Mouse (Mus musculus): ENCODE results near the gene Adamts13.

Gene Adamts13

GRCm38 (mm10) chr2:27038596-27038995 lies 65.4 kb downstream of the Adamts13 start:
- peak; percentile 73 to 83 for DNase-seq

- no peak for DNase-seq
These were observed 66.1 kb downstream of the Adamts13 start for GRCm38 (mm10) chr2:27039286-27039685.

GRCm38 (mm10) chr2:27042131-27042844 lies 69.1 kb downstream of the Adamts13 start:
- no peak for DNase-seq

GRCm38 (mm10) chr2:27043461-27043860 lies 70.2 kb downstream of the Adamts13 start:
- DNase-seq, result peak; percentile 84 to 85

- no peak for DNase-seq
These were observed 71.0 kb downstream of the Adamts13 start for GRCm38 (mm10) chr2:27044166-27044565.

- DNase-seq, result no peak
These were observed 71.4 kb downstream of the Adamts13 start for GRCm38 (mm10) chr2:27044641-27045040.

- DNase-seq, result no peak
These were observed 73.0 kb downstream of the Adamts13 start for GRCm38 (mm10) chr2:27045979-27046770.

- no peak for DNase-seq
These were observed 76.2 kb downstream of the Adamts13 start for GRCm38 (mm10) chr2:27049408-27049807.

GRCm38 (mm10) chr2:27058251-27058650 lies 85.0 kb downstream of the Adamts13 start:
- no peak for DNase-seq

- DNase-seq, result no peak
These were observed 85.5 kb downstream of the Adamts13 start for GRCm38 (mm10) chr2:27058751-27059150.

GRCm38 (mm10) chr2:27059187-27059586 lies 86.0 kb downstream of the Adamts13 start:
- DNase-seq, result no peak

All from cerebellum, postnatal 36 days (tissue).